In the genomic region with DNA sequence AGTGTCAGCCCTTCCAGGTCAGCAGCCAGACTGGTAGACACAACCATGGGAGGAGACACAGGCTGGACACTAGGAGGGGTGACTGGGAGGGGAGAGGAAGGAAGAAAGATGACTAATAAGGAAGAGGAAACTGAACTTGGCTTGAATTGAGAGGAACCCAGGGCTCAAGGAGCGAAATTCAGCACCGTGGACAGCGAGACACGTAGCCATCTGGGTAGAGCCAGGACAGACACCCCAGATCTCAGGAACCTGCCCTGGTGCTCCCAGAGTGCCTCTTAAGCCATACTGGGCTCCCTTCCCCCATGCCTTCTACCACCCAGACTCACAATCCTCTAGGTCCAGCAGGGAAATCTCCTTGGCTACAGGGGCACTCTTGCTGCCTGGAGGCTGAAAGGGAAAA, we compare ENCODE assay signal across 10 mouse cellular contexts. TPM values are rescaled to one million over a fixed set of nuclear protein-coding genes. Genes with fewer than 3 reads are reported as not detected.
DNase-seq lines count a peak whose midpoint lies in the region; ATAC-seq lines count a peak whose summit lies in the region.
"Had no signal": no experiment of that assay in that cellular context is flagged by ENCODE, and none has a peak within 500 bp of the region (broad histone marks: within the 10 kb centered on the region; RNA-seq: fewer than 3 reads in every experiment).

No protein-coding gene starts in this region.

- no peak overlapping the region for H3K4me2 ChIP-seq in kidney, embryonic 14.5 days (replicated peaks; ENCODE audit: low read depth, low read length)

- WGBS in embryonic facial prominence, embryonic 10.5 days = 2% methylated on average over 4 of the region's 4 CpGs
- 7% methylated on average over 4 of the region's 4 CpGs for WGBS in kidney, embryonic 14.5 days

- H3K4me1 ChIP-seq in embryonic facial prominence, embryonic 10.5 days = no peaks in the 10 kb centered on the region
- no peaks in the 10 kb centered on the region for H3K4me1 ChIP-seq in kidney, embryonic 14.5 days (ENCODE audit: control insufficient read depth, insufficient read depth, low read length)

- H3K4me3 ChIP-seq in embryonic facial prominence, embryonic 10.5 days = no peak overlapping the region
- H3K4me3 ChIP-seq in kidney, embryonic 14.5 days (ENCODE audit: low read length) = no peak overlapping the region

- ATAC-seq in kidney, embryonic 14.5 days (ENCODE audit: low FRiP score, low TSS enrichment) = no peak
- ATAC-seq: intestine, embryonic 16.5 days had no signal

- no peaks in the 10 kb centered on the region for H3K9me3 ChIP-seq in embryonic facial prominence, embryonic 10.5 days
- no peaks in the 10 kb centered on the region for H3K9me3 ChIP-seq in kidney, embryonic 14.5 days (ENCODE audit: control insufficient read depth, low read length)

- H3K27me3 ChIP-seq in embryonic facial prominence, embryonic 10.5 days (replicated peaks; ENCODE audit: low read depth, poor library complexity, severe bottlenecking) = peaks cover 29% of the 10 kb centered on the region
- 0 out of 2 replicates have a peak, but pooled peaks cover 4% of the 10 kb centered on the region for H3K27me3 ChIP-seq in kidney, embryonic 14.5 days (ENCODE audit: control insufficient read depth, insufficient read depth, low read length)

- H3K36me3 ChIP-seq in embryonic facial prominence, embryonic 10.5 days (replicated peaks) = no peaks in the 10 kb centered on the region
- H3K36me3 ChIP-seq in kidney, embryonic 14.5 days (ENCODE audit: control insufficient read depth, insufficient read depth, low read length) = no peaks in the 10 kb centered on the region

- intact Hi-C loops in heart, postnatal 14 days (cut with DNase I) = no loop called here

- no peak overlapping the region for H3K27ac ChIP-seq in embryonic facial prominence, embryonic 10.5 days (replicated peaks)
- H3K27ac ChIP-seq in kidney, embryonic 14.5 days (ENCODE audit: low read depth, low read length) = no peak overlapping the region

- no peak overlapping the region for H3K9ac ChIP-seq in kidney, embryonic 14.5 days (ENCODE audit: low read depth, low read length)

- peak; percentile 13 to 21 for DNase-seq in heart, postnatal 14 days
- DNase-seq in heart, adult 18-20 months = no peak
- peak; percentile 24 for DNase-seq in thymus, postnatal 14 days
- DNase-seq in thymus, postnatal 10 days (ENCODE audit: low spot score in 2 of 2) = no peak
- peak; percentile 74 for DNase-seq in embryonic facial prominence, embryonic 10.5 days (ENCODE audit: low spot score)
- DNase-seq in yolk sac, embryonic 10.5 days (ENCODE audit: low spot score) = peak; percentile 21
- no peak for DNase-seq in cerebellum, adult 11-12 months
- DNase-seq: right cerebral cortex, postnatal 25 days had no signal

RNA-seq across cellular contexts. Expression of a gene that starts 8.9 kb away (rescaled TPM):
- total RNA-seq in heart, postnatal 14 days (2021) = 1 to 10 TPM; 7.0 to 8.4 TPM
- 10 to 100 TPM; 18.6 to 20.3 TPM for total RNA-seq in heart, adult 18-20 months (2021)
- polyA plus RNA-seq in embryonic facial prominence, embryonic 10.5 days (2016; fragmentation: Nextera tagmentation; extraction: Ambion mirVana) = 1.2 and 1.3 TPM in 2 replicates
- polyA plus RNA-seq in kidney, embryonic 14.5 days (2014; fragmentation: Nextera tagmentation; extraction: Ambion mirVana) = 0.64 and 1.6 TPM in 2 replicates

RNA-seq across cellular contexts. Expression of a gene that starts 29.6 kb away (rescaled TPM):
- total RNA-seq in heart, postnatal 14 days (2021) = not detected
- not detected for total RNA-seq in heart, adult 18-20 months (2021)
- 8.6 and 10.8 TPM in 2 replicates for polyA plus RNA-seq in embryonic facial prominence, embryonic 10.5 days (2016; fragmentation: Nextera tagmentation; extraction: Ambion mirVana)
- polyA plus RNA-seq in kidney, embryonic 14.5 days (2014; fragmentation: Nextera tagmentation; extraction: Ambion mirVana) = 0.67 and 0.92 TPM in 2 replicates

RNA-seq across cellular contexts. Expression of a gene that starts 34.0 kb away (rescaled TPM):
- not detected for total RNA-seq in heart, postnatal 14 days (2021)
- not detected for total RNA-seq in heart, adult 18-20 months (2021)
- 0.33 and 0.57 TPM in 2 replicates for polyA plus RNA-seq in embryonic facial prominence, embryonic 10.5 days (2016; fragmentation: Nextera tagmentation; extraction: Ambion mirVana)
- polyA plus RNA-seq in kidney, embryonic 14.5 days (2014; fragmentation: Nextera tagmentation; extraction: Ambion mirVana) = not detected in 2 replicates
- polyA plus RNA-seq: intestine, embryonic 16.5 days had no signal

Comparison
In these comparisons a context has a peak if more than half of its experiments do, and no peak if none do; other contexts are left out.
1. DNase-seq: peak in heart, postnatal 14 days (2 of 2), thymus, postnatal 14 days (single experiment), embryonic facial prominence, embryonic 10.5 days (single experiment) and yolk sac, embryonic 10.5 days (single experiment); none in heart, adult 18-20 months (0 of 2), thymus, postnatal 10 days (0 of 2) and cerebellum, adult 11-12 months (single experiment).